Mouse (Mus musculus) ovary, postnatal 36 days (tissue): ENCODE results near the gene D130052B06Rik.

Experiments
- DNase-seq: peaks from one replicate; pipeline ENCODE4 v3.0.0; 2022; ENCODE audit warnings: low spot score, mixed read lengths

Gene D130052B06Rik

GRCm38 (mm10) chr11:33598986-33599385 is at the start of gene D130052B06Rik:
Gene D130052B06Rik (plus strand): TSS chr11:33599302.
- DNase-seq: no peak

GRCm38 (mm10) chr11:33550861-33551560 is 48.1 kb upstream of the D130052B06Rik start:
- DNase-seq: no peak

GRCm38 (mm10) chr11:33554123-33554522 is 45.0 kb upstream of the D130052B06Rik start:
- DNase-seq: no peak

GRCm38 (mm10) chr11:33563921-33564320 is 35.2 kb upstream of the D130052B06Rik start:
- no peak for DNase-seq

DNA sequence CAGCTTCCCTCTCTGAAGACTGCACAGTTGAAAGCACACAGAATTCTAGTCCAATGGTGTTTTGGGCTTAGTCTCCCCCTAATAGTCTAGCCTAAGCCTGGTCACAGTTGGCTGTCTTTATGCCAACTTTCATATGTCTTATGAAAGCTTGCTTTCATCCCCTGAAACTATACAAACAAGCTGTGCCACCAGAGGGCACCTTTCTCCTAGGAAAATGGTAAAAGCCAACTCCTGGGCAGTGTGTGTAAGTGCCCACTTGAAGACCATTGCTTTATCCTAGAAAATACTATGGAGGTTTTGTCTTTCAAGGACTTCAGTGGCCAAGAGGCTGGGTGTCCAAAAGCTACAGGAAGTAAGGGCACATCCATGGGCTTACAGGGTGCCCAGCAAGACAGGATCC is 28.7 kb upstream of the D130052B06Rik start:
- DNase-seq: no peak

- no peak for DNase-seq
Observed at GRCm38 (mm10) chr11:33574944-33575343, 24.2 kb upstream of the D130052B06Rik start.

DNA sequence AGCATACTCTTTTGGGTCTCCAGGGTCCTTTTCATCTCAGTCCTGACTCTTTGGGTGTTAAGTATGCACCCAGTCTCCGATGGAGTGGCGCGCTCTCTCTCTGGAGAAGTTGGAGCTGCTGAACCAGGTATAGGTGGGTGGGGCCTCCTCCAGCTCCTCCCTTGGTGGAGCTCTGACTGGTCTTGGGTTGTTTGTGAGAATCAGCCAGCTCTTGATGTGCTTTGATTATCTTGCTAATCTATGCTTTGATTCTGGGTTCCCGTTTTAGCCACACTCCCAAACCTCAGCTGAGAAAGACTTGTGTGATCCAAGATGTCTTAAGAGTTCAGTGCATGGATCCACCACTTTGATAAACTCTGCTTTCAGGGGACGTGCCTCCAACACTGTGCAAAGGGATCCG is 20.2 kb upstream of the D130052B06Rik start, which contains the start of gene Gabrp:
Gene Gabrp (minus strand): TSS at position 101 of the 400 bp plus-strand sequence.
- peak; percentile 13 for DNase-seq

- peak; percentile 14 for DNase-seq
Observed at GRCm38 (mm10) chr11:33579621-33580020, 19.5 kb upstream of the D130052B06Rik start.

- no peak for DNase-seq
Observed at GRCm38 (mm10) chr11:33586614-33587013, 12.5 kb upstream of the D130052B06Rik start.

DNA sequence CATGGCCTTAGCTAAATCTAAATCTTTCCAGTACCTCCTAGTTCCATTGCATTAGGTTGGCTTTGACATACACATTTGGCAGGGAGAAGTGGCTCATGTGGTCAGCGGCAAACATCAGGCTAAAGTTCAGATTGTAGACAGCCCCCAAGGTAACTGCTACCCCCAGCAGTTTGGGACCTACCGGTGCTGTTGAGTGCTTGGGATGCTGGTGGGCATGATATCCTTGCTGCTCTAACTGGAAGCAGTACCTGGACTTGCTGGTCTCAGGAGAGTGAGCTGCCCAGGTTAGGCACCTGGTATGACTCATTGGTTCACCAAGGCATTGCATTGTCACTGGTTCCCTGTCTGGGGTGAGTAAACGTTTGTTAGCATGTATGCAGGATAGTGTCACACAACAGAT is 8.3 kb upstream of the D130052B06Rik start:
- no peak for DNase-seq

DNA sequence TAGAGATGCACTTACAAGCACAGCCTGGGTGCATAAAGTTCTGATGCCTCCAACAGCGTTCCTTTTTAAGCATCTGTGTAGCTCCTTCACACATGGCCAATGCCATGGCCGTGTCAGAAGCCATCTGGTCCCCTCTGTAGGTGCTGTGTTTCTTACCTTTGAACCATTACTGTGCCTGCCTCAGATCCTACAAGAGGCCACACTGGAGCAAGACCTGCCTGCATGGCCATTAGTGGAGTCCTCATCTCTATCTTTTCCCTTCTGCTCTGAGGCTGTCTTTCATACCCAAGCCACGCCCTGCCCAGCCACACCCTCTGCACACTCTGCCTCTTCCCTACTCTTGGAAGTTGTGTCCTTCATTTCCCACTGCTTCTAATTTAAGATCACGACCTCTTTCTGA is 6.3 kb upstream of the D130052B06Rik start:
- no peak for DNase-seq

GRCm38 (mm10) chr11:33596655-33597054 is 2.4 kb upstream of the D130052B06Rik start:
- DNase-seq: no peak

- DNase-seq: no peak
Observed at GRCm38 (mm10) chr11:33603174-33603573, 4.1 kb downstream of the D130052B06Rik start.

- DNase-seq: no peak
Observed at GRCm38 (mm10) chr11:33607784-33608183, 8.7 kb downstream of the D130052B06Rik start.

GRCm38 (mm10) chr11:33614218-33614617 is 15.1 kb downstream of the D130052B06Rik start:
- DNase-seq: peak; percentile 65

GRCm38 (mm10) chr11:33627136-33627742 is 28.1 kb downstream of the D130052B06Rik start:
- DNase-seq: no peak

- no peak for DNase-seq
Observed at GRCm38 (mm10) chr11:33637107-33637506, 38.0 kb downstream of the D130052B06Rik start.

DNA sequence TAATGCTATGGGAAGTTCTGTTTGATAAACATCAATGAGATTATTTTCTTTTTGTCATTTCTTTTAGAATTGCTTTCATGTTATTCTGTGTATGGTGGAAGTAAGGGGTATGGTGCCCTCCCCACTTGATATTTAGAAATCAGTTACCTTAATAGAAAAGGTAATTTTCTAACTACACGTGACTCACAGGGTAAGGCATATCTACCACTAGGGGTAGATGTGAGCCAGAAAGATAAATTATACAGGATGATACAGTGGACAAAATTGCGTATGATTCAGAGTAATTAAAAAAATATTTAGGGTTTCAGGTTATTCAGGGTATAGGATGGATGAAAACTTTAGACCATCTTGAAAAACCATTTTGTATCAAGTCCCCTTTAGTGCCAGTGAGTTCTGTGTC is 50.3 kb downstream of the D130052B06Rik start:
- no peak for DNase-seq

DNA sequence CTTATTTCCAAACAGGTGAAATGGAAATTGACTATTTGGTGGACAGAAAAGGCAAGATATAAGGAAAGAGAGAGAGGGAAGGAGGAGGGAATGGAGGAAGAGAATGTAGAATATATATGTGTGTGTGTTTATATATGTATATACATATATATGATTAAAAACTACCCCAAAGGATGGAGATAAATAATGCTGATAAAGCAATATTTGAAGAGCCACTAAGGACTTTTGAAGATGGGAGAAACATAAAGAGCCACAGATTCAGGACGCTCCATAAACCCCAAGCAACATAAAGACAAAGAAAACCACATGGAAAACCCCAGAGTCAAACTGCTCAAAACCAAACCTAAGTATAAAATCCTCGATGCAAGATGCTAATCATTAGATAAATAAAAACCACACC is 55.4 kb downstream of the D130052B06Rik start:
- no peak for DNase-seq

- DNase-seq: no peak
Observed at GRCm38 (mm10) chr11:33655221-33655620, 56.1 kb downstream of the D130052B06Rik start.

DNA sequence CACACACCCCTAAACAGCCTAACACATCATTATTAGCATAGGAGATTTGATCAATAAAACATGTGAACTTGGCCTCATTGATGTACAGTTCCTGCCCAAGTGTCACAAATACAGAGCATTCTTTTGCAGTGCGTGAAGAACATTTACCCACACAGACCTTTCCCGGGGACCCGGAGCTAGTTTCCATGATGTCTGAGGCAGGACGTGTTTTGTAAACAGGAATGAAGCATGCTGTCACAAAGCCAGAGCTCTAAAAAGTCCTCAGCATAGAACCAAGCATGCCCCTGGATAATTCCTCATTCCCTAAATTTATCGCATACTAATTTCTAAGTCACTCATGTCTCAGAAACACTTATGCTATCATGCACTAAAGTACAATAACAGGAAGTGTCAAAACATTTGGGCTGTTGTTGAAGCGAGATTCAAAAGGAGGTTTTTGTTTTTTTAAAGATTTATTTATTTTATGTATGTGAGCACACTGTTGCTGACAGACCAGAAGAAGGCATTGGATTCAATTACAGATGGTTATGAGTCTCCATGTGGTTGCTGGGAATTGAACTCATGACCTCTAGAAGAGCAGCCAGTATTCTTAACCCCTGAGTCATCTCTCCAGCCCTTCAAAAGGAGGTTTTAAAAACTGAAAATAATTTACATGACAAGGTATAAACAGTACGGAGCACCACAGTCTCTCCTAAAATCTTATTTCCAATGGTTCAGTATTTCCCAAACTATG is 56.9 kb downstream of the D130052B06Rik start:
- DNase-seq: no peak

DNA sequence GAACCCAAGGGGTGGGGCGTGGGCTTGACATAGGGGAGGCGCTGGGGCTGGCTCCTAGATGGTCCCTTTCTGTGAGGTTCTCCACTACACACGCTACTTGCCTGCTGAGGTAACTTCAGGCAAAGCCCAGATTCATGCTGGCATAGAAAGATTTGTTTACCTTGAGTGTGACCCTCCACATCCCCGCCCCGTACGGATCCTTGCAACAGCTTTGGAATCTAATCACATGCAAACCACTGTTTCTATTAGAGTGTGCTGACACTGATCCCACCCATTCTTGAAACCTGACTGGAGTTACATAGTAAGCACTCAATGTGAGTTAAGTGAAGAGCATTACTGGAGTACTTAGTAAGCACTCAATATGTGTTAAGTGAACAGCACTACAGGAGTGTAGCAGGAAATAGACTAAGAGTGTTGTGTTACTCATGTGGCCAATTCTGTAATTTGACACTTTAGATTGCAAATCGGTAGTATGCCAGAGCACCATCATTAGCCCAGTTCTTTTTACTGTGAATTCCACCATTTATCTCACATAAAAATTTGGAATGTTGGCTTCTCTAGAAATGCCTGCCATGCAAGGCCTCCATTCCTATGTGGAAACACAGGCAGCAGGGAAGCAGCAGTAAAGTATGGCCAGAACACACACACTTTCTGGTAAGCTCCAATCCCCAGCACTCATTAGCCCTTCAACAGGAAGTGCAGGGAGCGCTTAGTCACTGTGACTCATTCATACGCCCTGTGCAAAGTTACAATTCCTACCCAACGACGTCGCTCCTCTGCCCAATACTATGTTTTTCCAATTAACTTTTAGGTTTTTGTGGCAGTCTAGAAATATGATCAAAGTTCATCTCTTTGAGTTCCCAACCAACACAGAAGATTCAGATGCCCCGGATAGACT is 61.2 kb downstream of the D130052B06Rik start:
- no peak for DNase-seq
